Mouse (Mus musculus): ENCODE measurements at regions not wholly inside any gene's neighbourhood (a gene's known extent, or its start where the extent isn't known, plus 50 kb on each side); places are given as distances from the start of the nearest gene placed in this dataset.
A peak's percentile ranks its signal among the peaks of the same experiment; 100 is the strongest.

DNA sequence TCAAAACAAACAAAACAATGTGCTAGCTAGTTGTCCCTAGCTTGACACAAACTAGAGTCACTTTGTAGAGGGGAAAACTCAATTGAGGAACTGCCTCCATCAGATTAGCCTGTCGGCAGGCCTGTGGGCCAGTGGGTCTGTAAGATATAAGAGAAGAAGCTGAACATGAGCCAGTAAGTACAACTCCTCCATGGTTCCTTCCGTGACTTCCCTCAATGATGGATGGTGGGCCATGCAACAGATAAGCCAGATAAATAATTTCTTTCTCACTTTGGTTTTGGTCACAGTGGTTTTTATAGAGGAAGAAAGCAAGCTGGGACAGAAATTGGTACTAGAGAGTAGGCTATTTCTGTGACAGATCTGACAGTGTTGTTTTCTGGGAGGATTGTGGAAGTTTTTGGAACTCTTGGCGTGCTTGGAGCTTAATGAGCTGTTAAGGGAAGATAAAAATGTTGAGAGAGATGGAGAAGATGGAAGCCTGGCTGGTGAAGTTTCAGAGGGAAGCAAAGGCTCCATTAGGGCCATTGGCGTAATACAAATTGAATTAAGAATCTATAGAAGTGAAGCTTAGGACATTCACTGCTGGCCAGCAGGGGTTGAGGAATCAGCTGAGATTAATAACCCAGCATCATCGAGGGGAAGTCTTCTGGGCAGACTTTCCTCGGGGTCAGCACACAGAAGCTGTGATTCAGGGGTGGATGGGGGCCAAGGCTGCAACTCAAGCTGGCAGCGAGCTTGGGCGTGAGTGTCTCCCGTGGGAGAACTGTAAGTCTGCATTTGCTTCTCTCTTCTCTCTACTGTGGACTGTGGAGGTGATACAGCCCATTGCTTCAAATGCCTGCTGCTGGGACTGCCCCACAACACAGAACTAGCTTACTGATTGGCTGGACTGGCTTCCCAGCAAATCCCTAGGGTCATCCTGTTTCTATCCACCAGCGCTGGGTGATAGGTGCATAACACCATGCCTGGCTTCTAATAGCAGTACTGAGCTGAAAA lies 105.2 kb upstream of the Ptch1 start:
- WGBS (ENCODE audit: insufficient replicate concordance): 65% methylated on average over 10 of the region's 10 CpGs
- no peak overlapping the region for H3K4me2 ChIP-seq
- H3K4me1 ChIP-seq (ENCODE audit: control insufficient read depth, insufficient read depth, low read length): peaks cover 2% of the 10 kb centered on the region; the same call in 1 of the 2 replicates
- no peak overlapping the region for H3K9ac ChIP-seq (ENCODE audit: low read depth, low read length)
- no peaks in the 10 kb centered on the region for H3K9me3 ChIP-seq (replicated peaks; ENCODE audit: control insufficient read depth, low read length)
- no peak overlapping the region for H3K4me3 ChIP-seq (ENCODE audit: low read depth, low read length)
- H3K27ac ChIP-seq (ENCODE audit: low read depth, low read length): no peak overlapping the region
- no peak for ATAC-seq (replicated peaks; ENCODE audit: insufficient number of reproducible peaks, low FRiP score, low TSS enrichment)
- H3K27me3 ChIP-seq (ENCODE audit: control insufficient read depth, insufficient read depth, low read length): no peaks in the 10 kb centered on the region
- H3K36me3 ChIP-seq (ENCODE audit: control insufficient read depth, insufficient read depth, low read length): no peaks in the 10 kb centered on the region

DNA sequence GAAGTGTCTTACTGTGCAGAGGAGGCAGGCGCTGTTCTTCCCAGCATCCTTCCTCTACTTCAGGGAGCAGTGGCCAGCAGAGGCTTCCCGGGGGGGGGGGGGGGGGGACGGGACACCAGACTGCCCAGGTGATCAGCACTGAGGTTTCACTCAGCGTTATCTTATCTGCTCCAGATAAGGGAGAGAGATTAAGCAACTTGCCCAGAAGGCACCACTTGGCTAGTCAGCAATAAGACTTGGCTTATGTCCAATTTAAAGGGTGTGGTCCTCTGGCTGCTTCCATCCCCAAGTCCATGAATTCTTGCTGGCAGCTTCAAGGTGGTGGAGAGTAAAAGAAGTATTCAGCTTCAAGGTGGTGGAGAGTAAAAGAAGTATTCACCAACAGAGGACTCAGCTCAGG lies 108.9 kb upstream of the Ptch1 start:
- Histone ChIP-seq H3K27me3 (ENCODE audit: control insufficient read depth, insufficient read depth, low read length) (no peaks in the 10 kb centered on the region), H3K36me3 (ENCODE audit: control insufficient read depth, insufficient read depth, low read length) (no peaks in the 10 kb centered on the region), H3K4me1 (ENCODE audit: control insufficient read depth, insufficient read depth, low read length) (peaks cover 2% of the 10 kb centered on the region; the same call in 1 of the 2 replicates), H3K9me3 (replicated peaks; ENCODE audit: control insufficient read depth, low read length) (no peaks in the 10 kb centered on the region), H3K4me2 (no peak overlapping the region), H3K4me3 (ENCODE audit: low read depth, low read length) (no peak overlapping the region), H3K9ac (ENCODE audit: low read depth, low read length) (no peak overlapping the region), H3K27ac (ENCODE audit: low read depth, low read length) (no peak overlapping the region)
- ATAC-seq (replicated peaks; ENCODE audit: insufficient number of reproducible peaks, low FRiP score, low TSS enrichment): no peak
- WGBS (ENCODE audit: insufficient replicate concordance): 26% methylated on average over 4 of the region's 4 CpGs

DNA sequence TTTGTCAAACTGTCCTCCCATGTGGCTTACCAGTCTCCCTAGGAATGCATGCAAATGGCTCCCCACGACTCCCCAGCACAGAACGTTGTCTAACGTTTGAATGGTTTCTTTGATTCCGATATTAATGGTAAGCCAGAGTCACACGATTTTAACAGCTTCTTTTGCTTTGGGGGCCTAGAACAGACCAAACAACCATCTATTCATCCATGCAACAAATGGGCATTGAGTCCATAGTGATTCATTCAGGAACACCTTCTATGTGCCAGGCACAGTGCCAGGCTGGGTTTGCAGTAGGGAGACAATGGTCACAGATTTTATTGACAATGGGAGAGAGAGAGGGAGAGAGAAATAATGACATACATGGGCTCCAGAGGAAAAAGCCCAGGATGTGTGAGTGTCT lies 118.6 kb upstream of the Ptch1 start:
- no peak overlapping the region for H3K4me3 ChIP-seq (ENCODE audit: low read depth, low read length)
- WGBS (ENCODE audit: insufficient replicate concordance): 86% methylated on average over 5 of the region's 5 CpGs
- ATAC-seq (replicated peaks; ENCODE audit: insufficient number of reproducible peaks, low FRiP score, low TSS enrichment): no peak
- H3K9me3 ChIP-seq (replicated peaks; ENCODE audit: control insufficient read depth, low read length): no peaks in the 10 kb centered on the region
- H3K4me1 ChIP-seq (ENCODE audit: control insufficient read depth, insufficient read depth, low read length): no peaks in the 10 kb centered on the region
- H3K27ac ChIP-seq (ENCODE audit: low read depth, low read length): no peak overlapping the region
- H3K4me2 ChIP-seq: no peak overlapping the region
- H3K27me3 ChIP-seq (ENCODE audit: control insufficient read depth, insufficient read depth, low read length): no peaks in the 10 kb centered on the region
- H3K36me3 ChIP-seq (ENCODE audit: control insufficient read depth, insufficient read depth, low read length): no peaks in the 10 kb centered on the region
- no peak overlapping the region for H3K9ac ChIP-seq (ENCODE audit: low read depth, low read length)

DNA sequence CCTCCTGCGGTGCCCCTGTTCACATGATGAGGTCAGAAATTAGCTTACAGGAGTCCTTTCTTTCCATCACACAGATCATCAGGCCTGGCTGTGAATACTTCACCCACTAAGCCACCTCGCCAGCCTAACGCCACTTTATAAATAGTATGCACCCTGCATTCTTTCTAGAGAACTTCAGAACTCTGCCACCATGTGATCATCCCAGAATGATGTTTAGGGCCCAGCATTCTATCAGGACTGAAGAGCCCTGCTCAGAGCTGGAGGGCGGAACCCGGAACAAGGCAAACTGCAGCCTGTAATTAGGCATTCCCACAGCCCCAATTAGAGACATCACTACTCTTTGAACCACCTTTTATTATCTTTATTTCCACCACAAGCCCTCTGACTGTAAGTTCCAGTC lies 120.2 kb upstream of the Ptch1 start:
- Histone ChIP-seq H3K36me3 (ENCODE audit: control insufficient read depth, insufficient read depth, low read length) (no peaks in the 10 kb centered on the region), H3K27me3 (ENCODE audit: control insufficient read depth, insufficient read depth, low read length) (no peaks in the 10 kb centered on the region), H3K4me2 (no peak overlapping the region), H3K9ac (ENCODE audit: low read depth, low read length) (no peak overlapping the region), H3K4me1 (ENCODE audit: control insufficient read depth, insufficient read depth, low read length) (no peaks in the 10 kb centered on the region), H3K27ac (ENCODE audit: low read depth, low read length) (peak overlapping the region; percentile 29; the same call in 1 of the 2 replicates), H3K9me3 (replicated peaks; ENCODE audit: control insufficient read depth, low read length) (no peaks in the 10 kb centered on the region), H3K4me3 (ENCODE audit: low read depth, low read length) (no peak overlapping the region)
- ATAC-seq (replicated peaks; ENCODE audit: insufficient number of reproducible peaks, low FRiP score, low TSS enrichment): no peak
- 60% methylated on average over 5 of the region's 5 CpGs for WGBS (ENCODE audit: insufficient replicate concordance)

DNA sequence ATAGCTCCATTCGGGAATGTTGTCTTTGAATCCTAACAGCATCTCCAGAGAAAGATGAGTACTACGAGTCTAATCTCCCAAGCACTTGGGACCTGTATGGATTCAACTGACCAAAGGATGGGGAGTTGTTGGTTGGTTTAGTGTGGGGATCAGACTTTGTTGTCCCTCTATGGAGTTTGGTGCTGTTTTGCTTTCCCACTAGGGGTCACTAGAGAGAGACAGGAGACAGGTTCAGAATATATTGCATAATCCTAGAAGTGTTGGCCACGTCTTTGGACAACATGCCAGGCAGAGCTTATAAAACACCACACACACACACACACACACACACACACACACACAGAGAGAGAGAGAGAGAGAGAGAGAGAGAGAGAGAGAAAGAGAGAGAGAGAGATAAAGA lies 118.6 kb upstream of the Ercc6l2 start:
- Histone ChIP-seq H3K4me3 (ENCODE audit: low read depth, low read length) (no peak overlapping the region), H3K9me3 (replicated peaks; ENCODE audit: control insufficient read depth, low read length) (no peaks in the 10 kb centered on the region), H3K4me1 (ENCODE audit: control insufficient read depth, insufficient read depth, low read length) (no peaks in the 10 kb centered on the region; the same call in 1 of the 2 replicates), H3K27ac (ENCODE audit: low read depth, low read length) (no peak overlapping the region), H3K4me2 (no peak overlapping the region), H3K36me3 (ENCODE audit: control insufficient read depth, insufficient read depth, low read length) (no peaks in the 10 kb centered on the region), H3K9ac (ENCODE audit: low read depth, low read length) (no peak overlapping the region), H3K27me3 (ENCODE audit: control insufficient read depth, insufficient read depth, low read length) (no peaks in the 10 kb centered on the region)
- ATAC-seq (replicated peaks; ENCODE audit: insufficient number of reproducible peaks, low FRiP score, low TSS enrichment): no peak
- 49% methylated on average over 3 of the region's 3 CpGs for WGBS (ENCODE audit: insufficient replicate concordance)

DNA sequence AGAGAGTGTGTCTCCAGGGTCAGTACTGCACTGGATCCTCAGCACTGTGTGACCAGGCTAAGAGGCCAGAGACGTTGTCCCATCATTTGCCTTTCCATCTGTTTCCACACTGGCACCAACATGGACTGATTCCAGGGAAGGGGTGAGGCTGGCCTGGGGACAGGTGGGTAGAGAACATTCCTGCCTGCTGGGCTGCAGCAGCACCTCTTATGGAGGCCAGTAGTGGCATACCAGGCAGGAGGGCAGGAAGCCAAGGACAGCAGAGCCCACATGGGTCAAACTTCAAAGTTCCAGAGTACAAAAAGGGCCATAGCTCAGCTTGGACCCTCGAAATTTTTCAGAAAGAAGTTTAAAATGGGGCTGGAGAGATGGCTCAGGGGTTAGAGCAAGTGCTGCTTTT lies 115.4 kb upstream of the Ercc6l2 start:
- Histone ChIP-seq H3K4me3 (ENCODE audit: low read depth, low read length) (no peak overlapping the region), H3K9me3 (replicated peaks; ENCODE audit: control insufficient read depth, low read length) (no peaks in the 10 kb centered on the region), H3K27ac (ENCODE audit: low read depth, low read length) (no peak overlapping the region), H3K36me3 (ENCODE audit: control insufficient read depth, insufficient read depth, low read length) (no peaks in the 10 kb centered on the region), H3K4me1 (ENCODE audit: control insufficient read depth, insufficient read depth, low read length) (no peaks in the 10 kb centered on the region; the same call in 1 of the 2 replicates), H3K9ac (ENCODE audit: low read depth, low read length) (no peak overlapping the region), H3K27me3 (ENCODE audit: control insufficient read depth, insufficient read depth, low read length) (no peaks in the 10 kb centered on the region), H3K4me2 (no peak overlapping the region)
- 81% methylated on average over 2 of the region's 2 CpGs for WGBS (ENCODE audit: insufficient replicate concordance)
- no peak for ATAC-seq (replicated peaks; ENCODE audit: insufficient number of reproducible peaks, low FRiP score, low TSS enrichment)

DNA sequence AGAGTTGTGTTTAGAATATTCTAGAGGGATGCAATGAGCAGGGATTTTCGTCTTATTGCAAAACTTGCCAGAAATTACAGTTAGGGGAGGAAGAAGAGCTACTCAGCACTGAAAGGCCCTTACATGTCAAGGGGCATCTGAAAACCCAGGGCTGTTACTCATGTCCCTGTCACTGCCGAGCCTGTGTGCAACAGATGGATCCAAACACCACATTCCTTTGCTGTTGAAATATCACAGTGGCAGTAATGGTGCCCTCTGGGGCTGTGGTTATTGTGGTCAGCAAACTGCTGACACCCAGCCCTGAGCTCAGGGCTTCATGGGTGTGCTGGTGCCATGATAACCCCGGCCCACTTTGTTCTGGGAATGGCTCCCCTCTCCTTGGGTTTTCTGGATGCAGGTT lies 114.3 kb upstream of the Ercc6l2 start:
- Histone ChIP-seq H3K4me1 (ENCODE audit: control insufficient read depth, insufficient read depth, low read length) (no peaks in the 10 kb centered on the region; the same call in 1 of the 2 replicates), H3K27ac (ENCODE audit: low read depth, low read length) (no peak overlapping the region), H3K9ac (ENCODE audit: low read depth, low read length) (no peak overlapping the region), H3K36me3 (ENCODE audit: control insufficient read depth, insufficient read depth, low read length) (no peaks in the 10 kb centered on the region), H3K27me3 (ENCODE audit: control insufficient read depth, insufficient read depth, low read length) (no peaks in the 10 kb centered on the region), H3K4me2 (no peak overlapping the region), H3K4me3 (ENCODE audit: low read depth, low read length) (no peak overlapping the region), H3K9me3 (replicated peaks; ENCODE audit: control insufficient read depth, low read length) (no peaks in the 10 kb centered on the region)
- no peak for ATAC-seq (replicated peaks; ENCODE audit: insufficient number of reproducible peaks, low FRiP score, low TSS enrichment)
- 50% methylated on average over 3 of the region's 3 CpGs for WGBS (ENCODE audit: insufficient replicate concordance)

DNA sequence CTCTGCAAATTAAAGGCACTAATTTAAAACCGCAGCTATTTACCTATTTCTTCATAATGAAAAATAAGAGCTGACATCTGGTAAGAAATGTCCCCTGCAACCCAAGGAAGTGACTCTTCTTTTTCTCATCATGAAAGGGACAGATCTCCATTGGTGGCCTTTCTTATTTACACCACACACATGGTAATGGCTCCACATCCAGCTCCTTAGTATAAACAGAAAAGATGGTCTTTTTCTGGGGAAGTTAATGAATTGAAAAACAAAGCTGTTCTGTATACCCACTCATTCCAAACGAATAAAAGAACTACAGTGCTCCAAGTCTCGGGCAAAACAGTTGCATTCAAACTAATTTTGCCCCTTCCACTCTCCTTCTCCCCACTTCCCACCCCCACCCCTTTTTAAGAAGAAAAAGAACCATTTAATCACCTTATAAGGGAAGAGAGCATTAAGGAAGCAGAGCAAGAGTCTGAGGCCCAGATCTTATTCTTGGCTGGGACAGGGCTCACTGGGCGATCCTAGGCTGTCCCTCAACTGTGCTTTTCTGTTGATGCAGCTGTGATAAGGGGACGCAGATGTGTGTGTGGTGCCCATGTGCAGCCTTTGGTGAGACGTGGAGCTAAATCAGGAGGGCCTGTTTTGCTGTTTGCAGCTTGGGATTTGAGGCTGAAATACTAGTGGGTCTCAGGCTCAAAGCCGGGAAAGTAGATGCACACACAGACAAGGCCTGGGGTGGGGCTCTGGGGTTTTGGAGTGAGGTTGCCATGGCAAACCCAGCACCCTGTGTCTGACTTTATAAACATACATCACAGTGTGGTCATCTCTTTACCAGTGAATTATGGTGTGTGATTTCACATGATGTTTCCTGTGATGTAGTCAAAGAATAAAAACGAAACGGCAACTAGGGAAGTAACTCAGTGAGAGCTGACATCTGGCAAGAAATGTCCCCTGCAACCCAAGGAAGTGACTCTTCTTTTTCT lies 113.6 kb upstream of the Ercc6l2 start:
- 42% methylated on average over 9 of the region's 9 CpGs for WGBS (ENCODE audit: insufficient replicate concordance)
- no peak for ATAC-seq (replicated peaks; ENCODE audit: insufficient number of reproducible peaks, low FRiP score, low TSS enrichment)

More for the DNA sequence above, 113.6 kb upstream of the Ercc6l2 start:
- Histone ChIP-seq H3K9ac (ENCODE audit: low read depth, low read length) (no peak overlapping the region), H3K36me3 (ENCODE audit: control insufficient read depth, insufficient read depth, low read length) (no peaks in the 10 kb centered on the region), H3K4me3 (ENCODE audit: low read depth, low read length) (no peak overlapping the region), H3K27me3 (ENCODE audit: control insufficient read depth, insufficient read depth, low read length) (no peaks in the 10 kb centered on the region), H3K4me1 (ENCODE audit: control insufficient read depth, insufficient read depth, low read length) (no peaks in the 10 kb centered on the region; the same call in 1 of the 2 replicates), H3K27ac (ENCODE audit: low read depth, low read length) (no peak overlapping the region), H3K9me3 (replicated peaks; ENCODE audit: control insufficient read depth, low read length) (no peaks in the 10 kb centered on the region), H3K4me2 (no peak overlapping the region)
